Mouse (Mus musculus) heart, adult 2 months (tissue): ENCODE measurements around the gene Gm136. TPM values are rescaled to one million over a fixed set of nuclear protein-coding genes. Genes with fewer than 3 reads are reported as not detected.
A peak's percentile ranks its signal among the peaks of the same experiment; 100 is the strongest.

Source experiments
- DNase-seq, 2 experiments: peaks; one replicate each; pipeline ENCODE4 v3.0.0; 2021
- H3K27ac ChIP-seq: fragments of 200-600 bp; 2 replicates; pipeline ENCODE4 v1.8.1; 2022
- H3K27me3 ChIP-seq: fragments of 200-500 bp; 2 replicates; pipeline ENCODE4 v1.6.1; 2012; ENCODE audit warnings: mild to moderate bottlenecking, low read length, inconsistent platforms, mixed read lengths; ENCODE audit not compliant: control insufficient read depth, insufficient read depth
- H3K36me3 ChIP-seq: fragments of 200-500 bp; 2 replicates; pipeline ENCODE4 v1.6.1; 2012; ENCODE audit warnings: low read length, inconsistent platforms; ENCODE audit not compliant: control insufficient read depth, insufficient read depth
- H3K4me1 ChIP-seq: fragments of 200-500 bp; 2 replicates; pipeline ENCODE4 v1.6.1; 2011; ENCODE audit warnings: low read length; ENCODE audit not compliant: control insufficient read depth, insufficient read depth
- H3K4me3 ChIP-seq: fragments of 200-600 bp; 2 replicates; pipeline ENCODE4 v1.8.1; 2022
- H3K79me2 ChIP-seq: fragments of 200-500 bp; replicated peaks from 2 replicates; pipeline ENCODE4 v1.6.1; 2012; ENCODE audit warnings: mild to moderate bottlenecking, inconsistent platforms, low read length, moderate library complexity, mixed read lengths; ENCODE audit not compliant: control insufficient read depth, insufficient read depth
- H3K9ac ChIP-seq: fragments of 200-500 bp; 2 replicates; pipeline ENCODE4 v1.6.1; 2012; ENCODE audit warnings: low read depth, mild to moderate bottlenecking, control low read depth, inconsistent platforms, low read length, mixed read lengths
- CTCF ChIP-seq: fragments of 200-600 bp; IDR thresholded peaks from 2 replicates; pipeline ENCODE4 v1.8.1; 2022; ENCODE audit warnings: antibody characterized with exemption, mild to moderate bottlenecking, moderate library complexity
- EP300 ChIP-seq: fragments of 200-500 bp; IDR thresholded peaks from 2 replicates; pipeline ENCODE4 v1.6.1; 2011; ENCODE audit warnings: low read depth, low read length, control low read depth; ENCODE audit not compliant: insufficient read depth
- POLR2A ChIP-seq: fragments of 200-500 bp; IDR thresholded peaks from 2 replicates; pipeline ENCODE4 v1.6.1; 2011; ENCODE audit warnings: mild to moderate bottlenecking, low read depth, low read length, control low read depth; ENCODE audit not compliant: insufficient read depth
- WGBS: fragments of 180-500 bp; shearing (Covaris S2); methylation state at CpG from one replicate; pipeline ENCODE4 v1.1.7; 2018; 5-methylcytosine and 5-hydroxymethylcytosine counted together
- intact Hi-C: fragments of 180-260 bp; cut with DNase I; formaldehyde crosslinking; loops from one replicate; pipeline ENCODE4 v1.15.1; 2025
- polyA plus RNA-seq: library from polyadenylated mRNA; depleted of rRNA; stranded (reverse); fragments of >200 nt; gene quantifications from 2 replicates; pipeline ENCODE4 v1.2.3, GENCODE M21; 2012
- total RNA-seq, 2 experiments: library from RNA; stranded (reverse); gene quantifications; 2 replicates each; pipeline ENCODE4 v1.2.3; 2021

The Gm136 gene
- total and polyA plus RNA-seq, 3 experiments: not detected

DNA sequence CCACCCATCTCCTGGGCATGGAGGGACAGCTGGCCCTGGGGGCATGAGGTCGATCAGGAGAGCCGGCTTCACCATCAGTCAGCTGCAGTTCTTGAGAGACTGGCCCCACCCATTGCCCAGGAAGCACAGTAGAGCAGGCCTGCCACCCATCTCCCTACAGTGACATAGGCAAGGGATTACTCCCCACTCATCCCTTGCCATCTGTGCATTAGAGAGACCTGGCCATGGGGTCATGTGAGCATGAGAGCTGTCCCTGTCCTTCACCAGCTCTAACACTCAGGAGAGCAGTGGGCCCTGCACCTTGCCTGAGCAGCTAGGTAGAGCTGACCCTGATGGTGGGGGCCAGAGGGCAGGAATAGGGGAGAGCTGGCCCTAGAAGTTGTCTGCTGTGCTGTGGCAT lies 29.6 kb upstream of the Gm136 start:
- 76% methylated on average over 2 of the region's 2 CpGs for WGBS
- intact Hi-C loops: loop anchor here (2.0 kb wide), 1 partner anchor 137 kb away; no protein-coding TSS in a partner anchor

GRCm38 (mm10) chr4:34784865-34785264 lies 28.8 kb upstream of the Gm136 start:
- Histone ChIP-seq H3K27me3 (no peaks in the 10 kb centered on the region), H3K27ac (no peak overlapping the region), H3K36me3 (no peaks in the 10 kb centered on the region), H3K4me3 (no peak overlapping the region), H3K9ac (no peak overlapping the region), H3K79me2 (no peaks in the 10 kb centered on the region), H3K4me1 (no peaks in the 10 kb centered on the region)
- no peak for TF ChIP-seq EP300
- peak; percentile 61 for TF ChIP-seq CTCF
- 56% methylated on average over 5 of the region's 5 CpGs for WGBS
- intact Hi-C loops: loop anchor here (2.0 kb wide), 1 partner anchor 138 kb away; no protein-coding TSS in a partner anchor
- DNase-seq: no peak

More for the DNA sequence above, 29.6 kb upstream of the Gm136 start:
- no peaks in the 10 kb centered on the region for H3K4me1 ChIP-seq
- H3K27ac ChIP-seq: no peak overlapping the region
- DNase-seq: no peak
- H3K9ac ChIP-seq: no peak overlapping the region
- H3K4me3 ChIP-seq: no peak overlapping the region
- TF ChIP-seq CTCF (no peak), POLR2A (no peak), EP300 (no peak)
- H3K27me3 ChIP-seq: no peaks in the 10 kb centered on the region
- H3K79me2 ChIP-seq: no peaks in the 10 kb centered on the region
- no peaks in the 10 kb centered on the region for H3K36me3 ChIP-seq

DNA sequence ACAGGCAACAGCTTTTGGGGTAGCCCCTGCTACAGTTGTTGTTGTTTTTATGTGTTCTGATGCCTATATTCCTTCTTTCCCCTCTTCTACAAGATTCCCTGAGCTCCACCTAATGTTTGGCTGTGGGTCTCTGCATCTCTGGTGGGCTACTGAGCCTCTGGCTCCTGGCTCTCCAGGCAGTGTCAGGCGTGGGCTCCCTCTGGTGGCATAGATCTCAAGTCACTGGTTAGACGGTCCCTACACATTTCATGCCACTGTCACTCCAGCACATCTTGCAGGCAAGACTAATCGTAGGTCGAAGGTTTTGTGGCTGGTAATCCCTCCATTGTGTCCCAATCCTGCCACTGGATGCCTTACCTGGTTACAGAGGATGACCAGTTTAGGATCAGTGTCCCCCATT lies 26.7 kb upstream of the Gm136 start:
- no peak overlapping the region for H3K9ac ChIP-seq
- H3K4me1 ChIP-seq: no peaks in the 10 kb centered on the region
- H3K4me3 ChIP-seq: no peak overlapping the region
- H3K79me2 ChIP-seq: no peaks in the 10 kb centered on the region
- H3K27ac ChIP-seq: no peak overlapping the region
- intact Hi-C loops: no loop called here
- TF ChIP-seq POLR2A: no peak
- TF ChIP-seq CTCF: peak; percentile 57
- TF ChIP-seq EP300: no peak
- 37% methylated on average over 4 of the region's 4 CpGs for WGBS
- H3K36me3 ChIP-seq: no peaks in the 10 kb centered on the region
- H3K27me3 ChIP-seq: no peaks in the 10 kb centered on the region
- no peak for DNase-seq

DNA sequence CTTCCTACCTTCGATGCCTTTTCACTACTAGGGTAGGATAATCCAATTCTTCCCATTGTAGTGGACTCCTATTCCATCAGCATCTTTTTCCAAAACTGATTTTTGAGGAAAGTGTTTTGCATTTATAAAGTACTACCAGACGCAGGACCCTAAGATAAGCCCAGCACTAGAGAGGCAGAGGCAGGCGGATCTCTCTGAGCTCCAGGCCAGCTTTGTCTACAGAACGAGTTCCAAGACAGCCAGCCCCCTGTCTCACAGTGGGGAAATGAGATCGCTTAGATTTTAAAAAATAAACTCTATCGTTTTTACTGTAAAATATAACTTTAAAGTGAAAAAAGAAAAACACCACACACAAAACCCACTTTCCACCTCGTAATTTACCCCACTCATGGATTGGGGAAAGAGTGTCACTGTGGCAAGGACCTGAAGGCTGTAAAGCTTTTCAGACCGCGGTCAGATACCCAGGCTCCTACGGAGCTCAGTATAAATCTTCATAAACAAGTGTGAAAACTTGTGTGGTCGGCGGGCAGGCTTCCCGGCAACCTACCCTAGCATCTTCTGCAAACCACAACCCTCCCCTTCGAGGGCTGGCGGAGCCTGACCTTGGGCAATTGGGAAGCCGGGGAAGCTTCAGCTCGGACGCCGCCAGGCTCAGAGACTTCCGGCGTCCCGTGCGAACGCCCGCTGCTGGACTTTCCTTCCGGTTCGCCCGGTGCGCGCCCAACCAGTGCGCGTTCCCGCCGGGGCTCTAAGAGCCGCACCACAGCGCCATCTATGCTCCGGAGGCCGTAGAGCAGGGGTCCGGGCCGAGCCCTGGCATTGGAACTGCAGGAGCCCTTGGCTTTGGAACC lies 21.8 kb upstream of the Gm136 start, which contains the start of gene Smim8:
Gene Smim8, minus strand, starts transcription at position 747 of the 851 bp plus-strand sequence.
- Histone ChIP-seq H3K36me3 (no peaks in the 10 kb centered on the region), H3K27ac (peak within 1 kb of the TSS; percentile 75), H3K4me1 (no peaks in the 10 kb centered on the region), H3K4me3 (peak within 1 kb of the TSS; percentile 73), H3K79me2 (no peaks in the 10 kb centered on the region), H3K9ac (peak within 1 kb of the TSS; percentile 72), H3K27me3 (no peaks in the 10 kb centered on the region)
- DNase-seq: peak; percentile 92 to 96
- TF ChIP-seq CTCF (peak; percentile 98), EP300 (no peak), POLR2A (peak; percentile 88)
- intact Hi-C loops: loop anchor here (1.0 to 5.0 kb wide), 4 partner anchors 46 to 449 kb away; partner anchors contain the start of genes C9orf72, Cfap206 and Slc35a1
- WGBS: 4% methylated on average over 40 of the region's 40 CpGs

- no peaks in the 10 kb centered on the region for H3K79me2 ChIP-seq
- DNase-seq: no peak
- intact Hi-C loops: no loop called here
These were observed 15.7 kb upstream of the Gm136 start for GRCm38 (mm10) chr4:34771652-34772371.

More at GRCm38 (mm10) chr4:34771652-34772371, 15.7 kb upstream of the Gm136 start:
- H3K4me1 ChIP-seq: no peaks in the 10 kb centered on the region
- no peaks in the 10 kb centered on the region for H3K36me3 ChIP-seq
- WGBS: 36% methylated on average over 8 of the region's 8 CpGs
- TF ChIP-seq EP300 (no peak), POLR2A (no peak), CTCF (no peak)
- H3K4me3 ChIP-seq: no peak overlapping the region
- no peak overlapping the region for H3K27ac ChIP-seq
- H3K9ac ChIP-seq: no peak overlapping the region
- H3K27me3 ChIP-seq: no peaks in the 10 kb centered on the region
